In genomic region chr3:96727343-96727827, GRCm38 (mm10) we compare ENCODE assay signal across 8 mouse cellular contexts. TPM values are rescaled to one million over a fixed set of nuclear protein-coding genes. Genes with fewer than 3 reads are reported as not detected.
A peak's percentile ranks its signal among the peaks of the same experiment; 100 is the strongest.
DNase-seq lines count a peak whose midpoint lies in the region; ATAC-seq and TF ChIP-seq lines count a peak whose summit lies in the region.

Gene Polr3c, minus strand, starts transcription at chr3:96727628.
Gene Rnf115, plus strand, starts transcription at chr3:96727664.

- peak within 1 kb of the TSS; percentile 73 for H3K4me3 ChIP-seq in cortical plate, adult 2 months (ENCODE audit: insufficient read depth, low read length)

- peak; percentile 80 for ATAC-seq in activated CD4-positive, CD25-positive, alpha-beta regulatory T cell, adult 4 months
- peak; percentile 93 for ATAC-seq in megakaryocyte progenitor cell, adult 5-6 weeks (replicated peaks; ENCODE audit: poor library complexity)

- DNase-seq in gastrocnemius, postnatal 10 days, result peak; percentile 95
- DNase-seq in induced T-regulatory cell, adult 2 months (ENCODE audit: low read depth), result peak; percentile 94
- DNase-seq in left cerebral cortex, adult 9 months (ENCODE audit: low spot score in 2 of 2), result peak; percentile 84 to 95
- DNase-seq in right cerebral cortex, postnatal 14 days, result peak; percentile 93
- DNase-seq in urinary bladder, postnatal 36 days (ENCODE audit: low spot score in 2 of 2), result peak; percentile 93 to 97

- peaks cover 5% of the 10 kb centered on the region for H3K4me1 ChIP-seq in cortical plate, adult 2 months (ENCODE audit: control insufficient read depth, insufficient read depth, low read length)

- TF ChIP-seq POLR2A in cortical plate, adult 2 months (IDR thresholded peaks at IDR 0.05; ENCODE audit: extremely low read depth, insufficient read depth, low read length), result peak; percentile 83

- H3K27ac ChIP-seq in cortical plate, adult 2 months (ENCODE audit: insufficient read depth, low read length), result peak within 1 kb of the TSS; percentile 96

- TF ChIP-seq CTCF in cortical plate, adult 2 months (IDR thresholded peaks at IDR 0.05; ENCODE audit: extremely low read depth, insufficient read depth, low read length), result no peak

RNA-seq across cellular contexts. Expression of gene Polr3c, which starts in this region (rescaled TPM):
- polyA plus RNA-seq in activated CD4-positive, CD25-positive, alpha-beta regulatory T cell, adult 4 months (2017; shearing (Covaris generic)), result 10 to 100 TPM; 67.6 to 69.6 TPM
- polyA plus RNA-seq in cortical plate, adult 2 months (2012; rRNA removed), result 35.3 and 36.5 TPM in 2 replicates
- total RNA-seq in gastrocnemius, postnatal 10 days (2021), result 10 to 100 TPM; 18.4 to 19.9 TPM
- 31.2 and 35.2 TPM in 2 replicates for total RNA-seq in megakaryocyte progenitor cell, adult 5-6 weeks (2015)
- total RNA-seq in megakaryocyte progenitor cell, adult 5-6 weeks (2017), result 19.8 and 27.7 TPM in 2 replicates

RNA-seq across cellular contexts. Expression of gene Rnf115, which starts in this region (rescaled TPM):
- polyA plus RNA-seq in activated CD4-positive, CD25-positive, alpha-beta regulatory T cell, adult 4 months (2017; shearing (Covaris generic)), result 10 to 100 TPM; 62.2 to 68.7 TPM
- polyA plus RNA-seq in cortical plate, adult 2 months (2012; rRNA removed), result 52.3 and 54.9 TPM in 2 replicates
- 10 to 100 TPM; 49.0 to 58.9 TPM for total RNA-seq in gastrocnemius, postnatal 10 days (2021)
- 71.4 and 76.5 TPM in 2 replicates for total RNA-seq in megakaryocyte progenitor cell, adult 5-6 weeks (2015)
- 70.7 and 81.6 TPM in 2 replicates for total RNA-seq in megakaryocyte progenitor cell, adult 5-6 weeks (2017)

Comparison
In these comparisons a context has a peak if more than half of its experiments do, and no peak if none do; other contexts are left out.
1. Peak in every context shown above with its lines: DNase-seq, ATAC-seq, H3K4me3 ChIP-seq and H3K27ac ChIP-seq.